Mouse (Mus musculus) naive thymus-derived CD4-positive, alpha-beta T cell, adult 5 months (primary cell): ENCODE results near the gene Trpc3. TPM values are rescaled to one million over a fixed set of nuclear protein-coding genes. Genes with fewer than 3 reads are reported as not detected.

Experiments used
- polyA plus RNA-seq: library from polyadenylated mRNA; unstranded; fragments of 100-300 nt; shearing (Covaris generic); gene quantifications from one replicate; pipeline ENCODE4 v1.2.1, GENCODE M21; 2017

Trpc3 gene
- not detected for polyA plus RNA-seq

DNA sequence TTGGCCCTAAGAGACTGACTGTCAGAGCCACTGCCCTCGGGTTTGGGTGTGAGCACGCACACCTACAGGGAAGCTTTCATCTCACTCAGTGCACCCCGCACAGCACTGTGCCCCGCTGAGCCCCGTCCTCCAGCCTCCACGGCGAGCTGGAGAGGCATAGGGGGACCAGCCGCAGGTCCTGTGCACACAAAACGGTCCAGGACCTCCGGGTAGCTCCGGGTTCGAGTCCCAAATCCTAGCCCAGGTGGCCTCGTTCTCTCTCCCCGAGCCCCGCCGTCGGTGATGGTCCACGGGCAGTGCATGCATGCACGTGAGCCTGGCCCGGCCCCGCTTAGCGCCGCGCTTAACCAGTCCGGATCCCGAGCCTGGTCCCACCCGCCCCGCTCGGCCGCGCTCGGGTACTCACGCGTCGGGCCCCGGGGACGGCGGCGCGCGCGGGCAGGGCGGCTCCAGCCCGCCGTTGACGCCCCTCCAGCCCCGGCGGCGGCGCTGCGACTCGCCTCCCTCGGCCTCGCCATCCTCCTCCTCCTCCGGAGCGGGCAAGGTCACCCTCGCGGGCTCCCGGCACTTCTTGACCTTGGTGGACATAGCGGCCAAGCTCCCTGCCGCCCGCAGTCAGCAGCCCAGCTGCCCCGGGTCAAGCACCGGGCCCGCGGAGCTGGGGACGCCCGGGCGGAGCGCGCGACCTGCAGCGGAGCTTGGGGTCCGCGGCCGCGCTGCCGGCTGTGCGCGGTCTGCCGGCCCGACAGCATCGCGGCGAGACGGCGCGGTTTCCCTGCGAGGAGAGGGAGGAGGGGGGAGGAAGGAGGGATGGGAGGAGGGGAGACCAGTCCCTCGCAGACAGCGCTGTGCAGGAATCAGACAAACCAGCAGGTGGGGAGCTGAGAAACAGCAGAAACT, at the start of gene Trpc3:
Trpc3 (minus strand) TSS at position 776 of the 900 bp plus-strand sequence.

DNA sequence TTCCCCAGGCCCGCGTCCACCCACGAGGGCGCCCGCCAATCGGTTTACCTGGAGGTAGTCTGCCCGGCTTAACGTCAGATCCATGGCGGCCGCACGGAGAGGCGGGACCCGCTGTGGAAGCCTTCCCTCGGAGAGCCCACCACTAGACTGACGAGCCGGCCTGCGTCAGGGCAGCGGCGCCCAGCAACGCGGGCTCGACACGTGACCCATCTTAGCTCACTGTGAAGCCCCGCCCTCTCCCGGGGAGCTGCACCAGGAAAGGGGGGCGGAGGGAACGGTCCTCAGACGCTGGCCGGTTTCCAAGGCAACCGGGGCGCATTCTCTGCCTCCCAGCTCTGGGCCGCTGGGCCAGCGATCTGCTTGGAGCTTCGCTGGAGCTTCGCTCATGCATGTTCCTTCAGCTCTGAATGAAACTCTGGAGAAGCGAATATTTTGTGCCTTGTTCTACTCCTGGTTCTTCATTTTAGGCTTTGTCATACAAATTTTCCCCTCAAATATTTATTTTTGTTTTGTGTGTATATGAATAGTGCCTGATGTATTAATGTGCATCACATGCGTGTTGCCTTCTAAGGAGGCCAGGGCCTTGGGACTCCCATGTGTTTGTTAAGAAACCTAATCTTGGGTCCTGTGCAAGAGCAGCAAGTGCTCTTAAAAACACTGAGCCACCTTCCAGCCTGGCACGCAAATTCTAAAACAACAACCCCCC, 76.6 kb downstream of the Trpc3 start, which contains the start of gene Bbs7:
Bbs7 (minus strand) TSS at position 276 of the 706 bp plus-strand sequence.

DNA sequence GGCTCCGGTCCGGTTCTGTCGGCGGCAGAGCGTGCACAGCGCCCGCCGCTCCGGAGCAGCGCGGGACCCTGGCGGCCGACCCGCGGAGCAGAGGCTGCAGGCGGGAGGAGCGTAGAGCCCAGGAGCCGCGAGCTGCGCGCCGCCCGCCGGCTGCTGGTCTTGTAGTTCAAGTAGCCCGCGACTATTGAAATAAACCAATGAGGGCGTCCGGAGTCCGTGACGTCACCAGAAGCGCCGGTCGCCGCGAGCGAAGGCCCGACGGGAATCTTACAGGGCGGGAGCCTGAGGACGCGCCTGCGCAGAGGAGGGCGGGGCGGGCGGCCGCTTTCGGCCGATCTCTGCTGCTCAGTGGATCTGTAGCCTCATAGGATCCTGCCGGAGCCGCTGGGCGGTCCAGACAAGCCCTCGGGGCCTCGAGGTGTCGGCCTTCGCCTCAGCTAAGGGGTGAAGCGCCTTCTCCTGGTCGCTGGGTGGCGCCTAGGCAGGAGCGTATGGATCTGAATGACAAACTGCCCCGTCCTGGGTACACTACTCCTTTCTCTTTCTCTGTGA, 118.1 kb downstream of the Trpc3 start, which contains the start of gene Ccna2:
Ccna2 (minus strand) TSS at position 324 of the 552 bp plus-strand sequence.

Other genes starting within 250 kb of the Trpc3 start
- 171 TPM for gene Anxa5, start 214.3 kb downstream of the Trpc3 start, polyA plus RNA-seq
- gene 1810062G17Rik, start 214.2 kb downstream of the Trpc3 start, polyA plus RNA-seq, result 0.91 TPM
- gene Gm11549, start 168.4 kb downstream of the Trpc3 start, polyA plus RNA-seq, result not detected
- 36.2 TPM for gene Exosc9, start 137.6 kb downstream of the Trpc3 start, polyA plus RNA-seq
- 0.39 TPM for gene Ccna2, start 118.0 kb downstream of the Trpc3 start, polyA plus RNA-seq
- 0.14 TPM for gene Bbs7, start 76.7 kb downstream of the Trpc3 start, polyA plus RNA-seq
- 630 TPM for gene 4932438A13Rik, start 172.9 kb upstream of the Trpc3 start, polyA plus RNA-seq